Mouse (Mus musculus) left cerebral cortex, postnatal 14 days (tissue): ENCODE results near the gene Ccdc33. TPM values are rescaled to one million over a fixed set of nuclear protein-coding genes. Genes with fewer than 3 reads are reported as not detected.

Experiments
- DNase-seq, 2 experiments: peaks; one replicate each; pipeline ENCODE4 v3.0.0; 2021 to 2022; ENCODE audit warnings: low spot score in 2 of 2, mixed read lengths in 1 of 2
- intact Hi-C: fragments of 180-260 bp; cut with DNase I; formaldehyde crosslinking; loops from one replicate; pipeline ENCODE4 v1.15.1; 2025
- total RNA-seq, 2 experiments: library from RNA; stranded (reverse); gene quantifications; 2 replicates each; pipeline ENCODE4 v1.2.3; 2021

Gene Ccdc33
- total RNA-seq, 2 experiments from 2014 or later, result 0.42 to 1.3 TPM

DNA sequence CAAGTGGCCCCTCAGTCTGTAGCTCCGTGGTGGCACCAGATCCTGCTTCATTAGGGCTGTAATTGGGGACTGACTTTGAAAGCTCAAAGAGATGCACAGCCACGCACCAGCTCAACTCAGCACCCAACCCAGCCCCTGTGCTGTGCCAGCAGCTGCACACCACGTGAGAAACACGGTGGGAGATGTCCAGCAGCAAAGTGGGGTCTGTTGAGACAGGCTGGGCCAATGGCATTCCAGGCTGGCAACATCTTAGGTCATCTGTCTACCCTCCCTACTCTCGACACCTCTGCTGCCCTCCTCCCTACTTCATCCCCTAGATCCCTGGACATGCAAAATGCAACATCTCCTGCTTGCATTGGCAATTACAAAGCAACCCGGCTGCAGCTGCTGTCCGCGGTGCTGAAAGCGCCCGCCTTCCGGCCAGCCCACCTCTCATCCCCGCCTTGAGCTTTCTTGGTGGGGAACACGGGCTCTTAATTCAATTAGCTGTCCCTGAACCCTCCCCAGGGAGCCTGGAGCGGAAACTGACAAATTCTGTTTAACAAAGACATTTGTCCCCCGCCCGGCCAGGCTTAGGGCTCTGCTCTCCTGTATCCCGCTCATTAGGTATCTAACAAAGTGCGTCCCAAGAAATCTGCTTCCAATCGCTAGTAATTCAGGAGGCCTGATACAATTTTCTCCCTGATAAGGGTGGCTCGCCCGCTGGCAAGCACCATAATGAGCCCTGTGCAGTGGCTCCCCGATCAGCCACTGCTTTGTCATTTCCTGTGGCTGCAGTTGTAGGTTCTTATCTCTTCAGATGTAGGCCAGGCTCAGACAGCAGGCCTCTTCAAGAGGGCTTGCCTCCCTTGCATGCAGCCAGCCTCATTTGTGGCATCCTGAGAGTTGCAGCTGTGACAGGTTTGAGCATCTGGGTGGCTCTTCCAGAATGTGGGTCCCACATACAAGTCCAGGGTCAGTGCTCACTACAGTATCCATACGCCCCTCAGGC, 57.7 kb downstream of the Ccdc33 start:
- no peak for DNase-seq
- intact Hi-C loops, result no loop called here

GRCm38 (mm10) chr9:58059920-58060319, 58.7 kb downstream of the Ccdc33 start:
- DNase-seq, result no peak
- intact Hi-C loops, result no loop called here

- intact Hi-C loops, result no loop called here
- DNase-seq, result no peak
Observed at GRCm38 (mm10) chr9:58055666-58056065, 63.0 kb downstream of the Ccdc33 start.

GRCm38 (mm10) chr9:58054032-58054431, 64.6 kb downstream of the Ccdc33 start:
- intact Hi-C loops, result loop anchor here (5.0 kb wide), 1 partner anchor 43 kb away; no protein-coding TSS in a partner anchor
- no peak for DNase-seq

- intact Hi-C loops, result loop anchor here (2.0 to 5.0 kb wide), 2 partner anchors 44 to 151 kb away; partner anchors contain the start of genes Islr and Islr2
Observed at GRCm38 (mm10) chr9:58053544-58053943, 65.1 kb downstream of the Ccdc33 start.

GRCm38 (mm10) chr9:58053102-58053501, 65.5 kb downstream of the Ccdc33 start:
- intact Hi-C loops, result loop anchor here (2.0 to 5.0 kb wide), 2 partner anchors 44 to 152 kb away; partner anchors contain the start of genes Islr and Islr2
- DNase-seq, result peak; percentile 79 to 81

More at GRCm38 (mm10) chr9:58053544-58053943, 65.1 kb downstream of the Ccdc33 start:
- DNase-seq, result no peak

DNA sequence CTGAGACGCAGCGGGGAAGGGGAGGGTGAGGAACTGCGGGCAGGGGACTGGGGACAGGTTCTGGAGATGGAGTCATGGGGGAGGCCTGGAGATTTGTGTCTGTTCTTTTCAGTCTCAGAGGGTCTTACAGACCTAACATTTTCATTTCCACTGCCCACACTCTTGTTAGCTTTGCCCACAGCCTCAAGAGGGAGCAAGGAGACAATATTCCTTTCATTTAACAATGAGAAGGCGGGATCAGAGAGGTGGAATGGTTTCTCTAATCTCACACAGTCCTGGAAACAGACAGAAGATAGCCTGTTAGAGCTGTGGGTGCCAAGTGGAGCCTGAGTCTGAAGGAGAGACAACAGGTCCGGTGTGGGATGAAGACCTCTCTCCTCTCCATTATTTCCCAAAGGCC, 66.7 kb downstream of the Ccdc33 start:
- intact Hi-C loops, result loop anchor here (2.0 to 5.0 kb wide), 2 partner anchors 45 to 153 kb away; partner anchors contain the start of genes Islr and Islr2
- DNase-seq, result peak in 1 of 2 experiments; percentile 22

- intact Hi-C loops, result loop anchor here (5.0 kb wide), 1 partner anchor 47 kb away; no protein-coding TSS in a partner anchor
- DNase-seq, result no peak
Observed at GRCm38 (mm10) chr9:58049861-58050260, 68.8 kb downstream of the Ccdc33 start.

GRCm38 (mm10) chr9:58049186-58049585, 69.4 kb downstream of the Ccdc33 start:
- peak in 1 of 2 experiments; percentile 40 for DNase-seq

DNA sequence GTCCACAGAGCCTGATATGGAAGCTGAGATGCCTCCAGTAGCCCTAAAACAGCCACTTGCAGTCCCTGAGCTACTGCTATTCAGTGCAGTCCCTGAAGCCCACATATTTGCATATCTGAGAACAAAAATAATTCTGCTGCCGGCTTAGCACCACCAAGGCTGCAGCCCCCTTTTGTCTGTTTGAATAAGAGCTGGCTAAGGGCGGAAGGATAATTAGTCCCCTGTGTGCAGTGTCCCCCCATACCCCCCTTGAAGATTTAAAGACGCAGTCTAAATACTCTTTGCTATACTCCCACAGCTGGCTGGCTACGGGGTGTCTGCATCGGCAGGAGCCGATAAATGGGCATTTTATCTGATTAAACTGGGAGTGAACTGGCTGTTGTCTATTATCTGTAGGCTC, 70.0 kb downstream of the Ccdc33 start:
- intact Hi-C loops, result no loop called here
- peak in 1 of 2 experiments; percentile 47 for DNase-seq

More at GRCm38 (mm10) chr9:58049186-58049585, 69.4 kb downstream of the Ccdc33 start:
- intact Hi-C loops, result no loop called here

GRCm38 (mm10) chr9:58047061-58047460, 71.6 kb downstream of the Ccdc33 start:
- no peak for DNase-seq
- intact Hi-C loops, result no loop called here

- DNase-seq, result no peak
- intact Hi-C loops, result no loop called here
Observed at GRCm38 (mm10) chr9:58045646-58046045, 73.0 kb downstream of the Ccdc33 start.

DNA sequence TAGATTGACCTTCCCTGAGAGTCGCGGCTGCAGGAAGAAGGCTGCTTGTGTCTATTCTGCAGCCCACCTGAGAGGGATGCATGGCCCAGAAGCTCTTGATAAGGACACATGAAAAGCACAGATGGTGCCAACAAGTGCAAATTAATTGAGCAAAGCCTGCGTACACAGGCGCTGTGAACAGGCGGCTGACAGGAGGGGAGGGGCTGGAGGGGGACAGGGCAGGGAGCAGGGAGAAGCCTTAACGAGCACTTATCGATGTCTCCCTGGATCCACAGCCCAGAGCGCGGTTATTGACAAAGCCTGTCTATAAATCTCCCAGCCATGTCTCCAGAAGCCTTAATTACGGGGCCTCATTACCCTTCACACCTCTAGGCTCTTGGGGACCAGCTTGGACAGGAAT, 73.8 kb downstream of the Ccdc33 start:
- no peak for DNase-seq

GRCm38 (mm10) chr9:58043496-58044017, 75.1 kb downstream of the Ccdc33 start:
- DNase-seq, result no peak
- intact Hi-C loops, result no loop called here

More for the DNA sequence above, 73.8 kb downstream of the Ccdc33 start:
- intact Hi-C loops, result no loop called here

GRCm38 (mm10) chr9:58042391-58042790, 76.2 kb downstream of the Ccdc33 start:
- no peak for DNase-seq
- intact Hi-C loops, result no loop called here

- intact Hi-C loops, result no loop called here
Observed at GRCm38 (mm10) chr9:58040977-58041376, 77.6 kb downstream of the Ccdc33 start.

DNA sequence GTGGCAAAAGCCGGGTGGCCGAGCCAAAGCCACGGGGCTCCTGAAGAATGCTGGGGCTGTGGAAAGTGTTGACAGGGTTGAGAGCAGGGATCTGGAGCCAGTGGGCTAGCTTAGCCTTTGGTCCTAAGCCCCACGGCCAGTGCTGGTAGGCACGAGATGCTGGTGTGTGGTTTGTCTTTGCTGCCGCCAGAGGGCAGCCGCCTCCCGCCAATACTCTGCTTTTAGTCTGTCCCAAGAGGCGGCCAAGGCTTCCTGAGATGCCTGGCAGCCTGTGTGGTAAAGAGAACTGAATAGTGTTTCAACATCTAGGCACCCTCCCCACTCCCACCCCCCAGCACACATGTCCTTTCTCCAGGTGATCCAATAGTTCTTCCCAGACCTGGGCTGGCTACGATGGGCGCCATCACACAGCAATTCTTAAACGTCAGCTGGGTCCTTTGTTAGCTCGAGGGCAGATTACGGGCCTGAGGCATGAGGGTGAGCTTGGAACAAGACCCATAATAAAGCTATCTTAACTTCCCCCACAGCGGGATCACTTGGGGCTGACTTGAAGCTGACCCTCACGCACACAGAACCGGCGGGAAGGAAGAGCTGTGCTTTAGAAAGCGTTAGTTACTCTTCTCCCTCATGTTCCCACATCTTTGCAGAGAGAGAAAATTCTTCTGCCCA, 80.0 kb downstream of the Ccdc33 start:
- intact Hi-C loops, result loop anchor here (2.0 to 5.0 kb wide), 2 partner anchors 166 to 244 kb away; partner anchors contain the start of genes Islr and Islr2
- DNase-seq, result peak; percentile 83 to 87

More at GRCm38 (mm10) chr9:58040977-58041376, 77.6 kb downstream of the Ccdc33 start:
- DNase-seq, result no peak

- intact Hi-C loops, result loop anchor here (5.0 kb wide), 1 partner anchor 245 kb away; no protein-coding TSS in a partner anchor
- DNase-seq, result no peak
Observed at GRCm38 (mm10) chr9:58036961-58037360, 81.7 kb downstream of the Ccdc33 start.
